Mouse (Mus musculus) heart, adult 9 months (tissue): ENCODE results near the gene Mcrip1.
"Not testable (repeated sequence)": the region's sequence is repeated elsewhere in the genome, so short reads cannot be mapped to it uniquely, and the experiment has no call there.

Experiments used
- DNase-seq, 2 experiments: peaks; one replicate each; pipeline ENCODE4 v3.0.0; 2022; ENCODE audit warnings: low spot score in 2 of 2

Mcrip1 gene

DNA sequence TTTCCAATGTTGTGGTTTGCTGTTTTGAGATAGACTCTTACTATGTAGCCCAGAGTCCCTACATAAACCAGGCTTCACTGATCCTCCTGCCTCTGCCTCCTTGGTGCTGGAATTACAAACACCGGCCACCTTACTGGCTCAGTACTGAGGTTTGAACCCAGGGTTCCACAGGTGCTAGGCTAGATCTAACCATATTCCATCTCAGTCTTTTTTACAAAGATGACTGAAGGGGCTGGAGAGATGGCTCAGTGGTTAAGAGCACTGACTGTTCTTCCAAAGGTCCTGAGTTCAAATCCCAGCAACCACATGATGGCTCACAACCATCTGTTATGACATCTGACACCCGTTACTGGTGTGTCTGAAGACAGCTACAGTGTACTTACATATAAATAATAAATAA, 35.3 kb downstream of the Mcrip1 start:
- not testable (repeated sequence) for DNase-seq

DNA sequence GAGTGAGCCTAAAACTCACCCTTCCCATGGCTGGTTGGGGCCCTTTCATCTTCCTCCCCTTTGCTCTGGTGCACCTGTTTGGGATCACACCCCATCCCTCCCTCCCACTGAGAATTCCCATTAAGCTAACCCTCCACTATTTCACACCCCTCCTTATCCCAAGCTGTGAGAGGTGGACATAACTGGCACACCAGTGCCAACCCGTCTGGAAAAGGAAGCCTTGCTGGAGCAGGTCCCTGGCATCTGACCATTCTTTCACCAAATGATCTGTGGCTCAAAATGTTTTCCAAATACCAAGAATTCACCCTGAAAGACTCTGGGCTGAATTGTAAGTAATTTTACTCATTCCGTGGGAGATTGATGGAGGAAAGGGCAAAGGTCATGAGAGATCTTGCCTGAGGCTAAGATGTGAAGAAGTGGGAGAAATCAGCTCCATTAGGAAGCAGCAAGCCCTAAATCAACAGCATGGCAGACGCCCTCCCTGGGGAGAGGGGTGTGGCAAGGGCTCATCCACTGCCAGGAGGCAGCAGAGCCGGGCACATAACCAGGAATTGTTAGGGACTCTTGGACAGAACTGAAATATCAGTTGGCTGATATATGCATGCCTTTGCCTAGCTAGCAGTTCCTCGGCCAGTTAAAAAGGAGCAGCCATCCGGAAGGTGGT, 36.6 kb downstream of the Mcrip1 start:
- no peak for DNase-seq

DNA sequence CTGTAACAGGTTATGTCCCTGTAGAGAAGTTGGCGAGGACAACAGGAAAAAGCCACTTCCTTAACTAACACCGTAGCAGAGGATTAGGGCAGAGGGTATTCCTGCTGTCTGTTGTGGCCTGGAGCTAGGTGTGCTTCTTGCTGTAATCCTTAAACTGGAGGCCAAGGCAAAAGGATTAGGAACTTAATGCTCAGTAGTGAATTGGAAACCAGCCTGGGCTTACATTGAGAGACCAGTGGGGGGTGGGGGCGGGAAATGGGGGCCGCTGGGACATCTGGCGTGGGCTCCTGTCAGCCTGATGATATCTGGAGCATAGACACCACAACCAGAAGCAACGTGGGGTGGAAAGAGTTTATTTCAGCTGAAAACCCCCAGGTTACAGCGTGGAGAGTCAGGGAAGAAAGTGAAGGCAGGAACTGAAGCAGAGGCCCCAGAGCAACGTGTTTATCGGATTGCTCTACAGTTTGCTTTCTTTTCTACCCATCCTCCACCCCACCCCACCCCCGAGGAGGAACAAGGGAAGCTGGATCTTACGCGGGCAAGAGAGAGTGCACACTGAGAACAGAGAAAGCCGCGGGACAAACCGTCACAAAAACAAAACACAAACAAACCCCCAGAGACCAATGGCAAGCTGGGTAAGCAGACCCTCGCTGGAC, 39.0 kb downstream of the Mcrip1 start:
- DNase-seq: no peak

DNA sequence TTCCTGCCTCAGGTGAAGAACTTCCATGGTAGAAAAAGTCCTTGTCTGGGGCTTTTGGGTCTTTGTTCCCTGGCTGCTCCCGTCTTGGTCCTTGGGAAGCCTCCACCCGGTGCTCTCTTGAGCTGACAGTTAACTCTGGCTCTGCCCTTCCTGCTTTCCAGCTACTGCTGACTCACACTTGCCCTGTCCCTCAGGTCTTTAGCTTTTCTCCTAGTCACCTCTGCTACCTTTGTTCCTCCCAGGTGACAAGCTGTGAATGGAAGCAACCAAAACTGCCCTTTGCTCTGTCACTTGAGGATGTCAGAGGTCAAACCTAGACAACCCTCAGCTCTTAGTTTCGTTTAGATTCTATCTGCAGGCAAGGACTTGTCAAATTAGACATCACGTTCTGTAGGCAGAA, 39.6 kb downstream of the Mcrip1 start:
- no peak for DNase-seq

DNA sequence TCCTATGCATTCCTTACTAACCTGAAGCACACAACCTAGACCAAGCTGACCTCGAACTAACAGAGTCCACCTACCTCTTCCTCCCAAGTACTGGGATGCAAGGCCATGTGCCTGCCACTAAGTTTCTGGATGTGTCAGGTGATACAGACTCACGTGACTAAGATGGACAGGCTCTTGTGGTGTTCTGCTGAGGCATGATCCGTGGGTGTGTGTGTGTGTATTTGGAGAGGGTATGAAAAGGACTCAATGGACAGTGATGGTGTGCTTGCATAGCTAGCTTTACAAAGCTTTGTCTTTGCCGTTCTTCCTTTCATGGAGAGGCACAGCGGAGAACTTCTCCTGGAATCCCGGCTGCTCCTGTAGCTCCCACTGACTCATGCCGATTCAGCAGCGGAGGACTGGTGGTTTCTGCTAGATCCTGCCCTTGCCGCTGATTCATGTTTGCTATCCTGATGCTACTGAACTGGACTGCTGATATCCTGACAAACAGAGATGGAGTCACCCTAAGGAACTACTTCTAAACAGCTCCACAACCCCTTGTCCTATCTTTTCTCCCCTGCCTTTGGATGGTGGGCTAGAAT, 41.1 kb downstream of the Mcrip1 start:
- DNase-seq: no peak

DNA sequence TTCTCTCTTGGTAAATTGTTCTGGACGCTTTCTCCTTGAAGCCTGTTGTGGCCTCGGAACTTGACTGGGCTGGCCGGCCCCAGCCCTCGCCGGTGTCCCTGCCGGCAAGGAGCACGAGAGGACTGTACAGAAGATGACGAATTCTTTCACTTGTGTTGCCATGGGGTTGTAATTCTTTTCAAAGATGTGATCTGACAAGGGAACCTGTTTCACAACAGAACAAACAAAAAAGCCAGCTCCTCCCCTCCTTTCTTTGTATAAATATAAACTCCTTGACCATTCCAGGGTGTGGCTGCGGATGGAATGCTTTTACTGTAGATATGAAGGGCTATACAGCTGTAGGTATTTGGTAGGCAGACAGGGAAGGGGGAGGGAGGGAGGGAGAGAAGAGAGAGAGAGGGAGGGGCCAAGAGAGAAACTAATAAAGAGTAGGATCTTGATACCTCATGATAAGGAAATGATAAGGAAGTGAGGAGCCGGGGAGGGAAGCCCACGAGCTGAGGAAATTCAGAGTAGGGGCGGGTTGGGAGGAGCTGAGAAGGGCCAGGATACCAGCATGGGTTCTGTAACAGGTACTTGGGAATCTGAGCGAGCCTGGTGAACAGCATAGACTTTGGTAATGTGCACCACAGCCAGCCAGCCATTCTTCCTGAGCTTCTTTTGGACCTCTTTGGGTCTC, 41.8 kb downstream of the Mcrip1 start:
- DNase-seq: no peak

DNA sequence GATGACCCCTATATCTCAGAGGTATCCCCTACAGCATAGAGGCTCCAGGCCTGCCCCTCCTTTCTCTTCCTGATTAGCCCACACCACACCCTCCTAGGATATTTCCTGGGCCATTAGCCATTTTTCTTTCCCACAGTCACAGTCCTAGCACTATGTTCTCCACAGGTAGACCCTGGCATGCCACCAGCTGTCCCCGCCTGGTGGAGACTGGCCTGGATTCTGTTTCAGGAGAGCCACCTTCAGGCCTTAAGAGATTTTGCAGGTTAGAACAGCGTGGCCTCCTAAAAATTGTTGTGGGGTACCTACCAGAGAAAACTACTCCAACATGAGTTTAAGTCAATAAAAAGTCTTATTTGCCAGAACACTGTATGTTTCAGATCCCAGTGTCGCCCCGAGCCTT, 42.6 kb downstream of the Mcrip1 start:
- no peak for DNase-seq

DNA sequence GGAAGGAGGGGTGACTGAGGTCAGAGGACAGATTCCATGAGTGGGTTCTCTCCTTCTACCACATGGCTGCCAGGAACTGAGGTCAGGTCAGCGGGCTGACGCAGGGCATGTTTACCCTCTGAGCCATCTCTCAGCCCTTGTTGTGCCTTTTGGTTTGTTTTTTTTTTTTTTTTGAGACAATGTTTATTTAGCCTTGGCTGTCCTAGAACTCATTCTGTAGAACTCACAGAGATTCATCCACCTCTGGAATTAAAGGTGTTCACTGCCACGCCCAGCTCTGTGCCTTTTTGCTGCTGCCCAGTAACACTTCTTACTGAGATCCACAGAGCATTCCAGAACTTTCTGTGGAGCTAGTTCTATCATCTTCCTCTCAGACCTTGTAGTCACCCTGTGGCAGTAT, 43.9 kb downstream of the Mcrip1 start:
- no peak for DNase-seq

DNA sequence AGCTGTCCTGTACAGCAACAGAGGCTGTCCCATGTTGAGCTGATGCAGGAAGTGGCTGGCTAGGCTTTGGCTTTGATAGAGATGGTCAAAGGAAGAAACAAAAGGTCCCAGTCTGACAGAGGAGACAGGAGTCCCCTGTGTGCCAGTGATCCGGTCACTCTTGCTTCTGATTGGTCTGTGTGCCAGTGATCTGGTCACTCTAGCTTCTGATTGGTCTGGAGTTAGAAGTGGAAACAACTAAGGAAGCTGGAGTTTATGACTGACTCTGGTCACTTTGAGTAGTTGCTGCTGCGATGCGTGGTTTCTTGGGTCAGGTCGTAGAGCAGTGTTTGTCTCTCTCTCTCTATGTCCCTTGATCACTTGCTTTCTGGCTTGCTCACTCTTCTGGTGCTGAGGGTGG, 47.8 kb downstream of the Mcrip1 start:
- DNase-seq: no peak

DNA sequence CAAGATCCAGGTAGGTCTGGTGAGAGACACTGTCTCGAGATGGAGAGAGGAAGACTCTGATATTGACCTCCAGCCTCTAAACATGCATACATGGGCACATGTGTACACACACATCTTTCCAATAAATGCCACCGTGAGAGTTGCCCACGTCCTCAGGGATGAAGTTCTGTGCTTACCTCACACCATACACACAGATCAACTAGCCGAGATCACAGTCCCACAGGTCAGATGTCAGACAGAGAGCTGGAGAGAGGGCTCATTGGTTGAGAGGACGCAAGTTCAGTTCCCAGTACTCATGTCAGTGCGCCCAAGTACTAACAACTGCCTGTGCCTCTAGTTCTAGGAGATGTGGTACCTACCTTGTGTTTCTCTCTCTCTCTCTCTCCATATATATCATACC, 48.5 kb downstream of the Mcrip1 start:
- no peak for DNase-seq

DNA sequence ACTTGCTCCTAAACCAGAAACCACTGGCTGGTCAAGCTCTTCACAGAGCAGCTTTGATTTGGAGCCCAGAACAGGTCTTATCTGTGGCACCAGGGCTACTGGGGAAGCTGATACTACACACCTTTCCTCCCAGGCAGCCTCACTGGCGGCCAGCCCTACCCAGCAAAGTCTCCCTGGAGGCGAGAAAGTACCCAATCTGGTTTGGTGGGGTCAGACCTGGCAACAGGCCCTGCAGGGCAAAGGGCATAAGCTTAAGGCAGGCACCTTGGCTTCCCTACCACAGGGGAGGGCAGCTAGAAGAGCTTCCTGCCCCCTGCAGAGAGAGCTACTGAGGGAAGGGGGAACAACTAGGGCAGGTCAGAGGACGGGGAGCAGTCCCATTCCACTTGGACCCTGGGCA, 49.2 kb downstream of the Mcrip1 start:
- DNase-seq: no peak

DNA sequence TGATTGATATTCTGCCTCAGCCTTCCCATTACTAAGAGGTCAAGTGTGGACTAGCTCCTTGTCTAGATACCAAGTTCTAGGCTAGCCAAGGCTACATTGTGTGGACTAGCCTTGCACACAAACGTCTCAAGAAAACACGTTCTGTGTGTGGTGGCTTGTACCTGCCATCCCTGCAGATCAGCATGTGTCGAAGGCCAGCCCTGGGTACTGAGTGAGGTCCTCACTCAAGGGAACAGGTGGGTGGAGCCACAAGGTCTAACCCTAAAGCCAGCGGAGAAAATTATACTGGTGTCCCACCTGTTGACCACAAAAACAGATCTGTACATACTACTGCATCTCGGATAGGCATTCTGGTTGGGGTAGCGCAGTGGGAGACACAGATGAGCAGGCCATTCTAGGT, 49.6 kb downstream of the Mcrip1 start:
- no peak for DNase-seq

DNA sequence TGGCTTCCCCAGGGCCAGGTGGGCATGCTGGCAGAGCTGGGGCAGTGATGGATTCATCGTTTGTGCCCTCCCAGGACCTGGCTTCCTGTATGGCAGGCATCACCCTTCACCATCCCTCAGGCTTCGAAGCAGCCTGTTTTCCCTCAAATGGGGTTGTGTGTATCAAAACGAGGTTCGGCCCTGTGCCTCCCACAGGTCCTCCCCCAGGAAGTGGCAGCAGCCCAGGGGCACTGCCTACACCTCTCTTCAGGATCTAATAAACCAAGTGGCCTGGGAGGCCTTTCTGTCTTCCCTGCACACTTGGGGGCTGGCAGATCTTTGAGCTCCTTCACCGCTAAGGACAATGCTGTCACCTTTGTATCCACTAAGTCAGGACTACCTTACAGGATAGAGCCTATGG, 50.6 kb downstream of the Mcrip1 start:
- DNase-seq: no peak

DNA sequence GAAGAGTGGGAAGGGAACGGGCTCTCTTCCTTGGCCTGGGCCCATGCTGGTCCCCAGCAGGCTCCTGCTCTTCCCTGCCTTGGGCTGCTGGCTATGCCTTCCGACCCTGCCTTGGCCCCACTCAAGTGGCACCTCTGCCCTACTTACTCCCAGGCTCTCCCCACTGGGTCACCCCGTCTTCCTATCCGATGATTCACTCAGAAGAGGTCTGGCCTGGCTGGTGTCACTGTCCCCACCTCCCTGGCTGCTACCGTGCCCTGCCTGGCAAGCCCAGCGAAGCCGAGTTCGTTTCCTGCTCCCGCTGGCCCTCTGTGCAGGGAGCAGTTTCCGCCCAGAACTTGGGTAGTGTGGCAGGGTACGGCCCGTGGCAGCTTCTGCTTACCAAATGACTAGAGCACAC, 51.3 kb downstream of the Mcrip1 start:
- no peak for DNase-seq

DNA sequence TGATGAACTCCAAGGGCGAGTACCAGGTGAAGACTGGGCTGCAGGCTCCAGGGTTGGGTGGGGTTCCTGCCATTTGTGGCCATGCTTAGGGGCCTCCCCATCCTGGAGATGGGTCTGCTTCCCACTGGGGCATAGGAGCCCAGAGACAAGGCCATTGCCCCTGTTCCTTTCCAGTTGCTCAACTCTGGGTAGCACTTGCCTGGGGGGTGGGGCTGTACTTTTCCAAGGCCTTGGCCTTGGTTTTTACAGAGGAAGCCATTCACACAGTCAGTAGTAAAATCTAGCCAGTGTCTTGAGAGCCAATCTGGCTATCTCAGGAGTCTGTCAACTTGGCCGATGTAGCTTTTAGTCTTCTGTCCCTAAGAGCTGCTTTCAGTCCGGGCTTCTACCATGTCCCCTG, 52.1 kb downstream of the Mcrip1 start:
- no peak for DNase-seq

DNA sequence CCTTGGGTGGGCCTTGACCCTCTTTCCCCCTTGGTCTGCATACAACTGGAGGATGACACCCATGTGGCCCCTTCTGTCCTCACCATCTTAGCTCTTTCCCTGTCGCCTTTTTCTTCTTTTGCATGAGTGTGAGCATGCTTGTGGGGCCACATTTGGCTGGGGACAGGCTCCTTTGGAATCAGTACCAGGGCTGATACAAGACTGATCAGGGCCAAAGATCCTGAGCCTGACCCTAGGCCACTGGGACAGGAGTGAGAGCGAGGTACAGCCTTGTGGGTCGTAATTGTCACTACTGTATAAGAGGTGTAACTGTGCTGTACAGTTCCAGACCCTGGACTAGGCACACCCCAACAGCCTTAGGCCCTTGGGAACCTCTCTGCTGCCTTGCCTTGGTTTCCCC, 55.6 kb downstream of the Mcrip1 start:
- DNase-seq: no peak

DNA sequence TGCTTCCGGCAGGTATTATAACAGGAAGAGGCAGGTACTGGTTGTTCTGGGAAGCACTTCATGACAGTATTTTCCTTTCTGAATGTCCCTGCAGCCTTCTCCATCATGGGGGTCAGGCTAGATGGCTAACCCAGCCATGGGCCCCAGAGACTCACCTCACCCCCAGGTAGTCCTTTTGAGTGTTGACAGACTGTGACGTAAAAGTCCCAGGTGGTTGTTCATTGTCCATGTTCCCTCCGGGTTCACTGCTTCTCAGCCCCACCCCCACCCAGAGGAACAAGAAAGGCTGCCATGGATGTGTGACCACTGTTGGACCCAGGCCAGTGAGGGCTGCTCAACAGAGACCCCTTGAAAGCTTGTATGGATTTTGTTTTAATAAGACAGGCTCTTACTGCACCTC, 56.2 kb downstream of the Mcrip1 start:
- no peak for DNase-seq
